Mouse (Mus musculus) bone marrow, adult 2 months (tissue): ENCODE measurements around the gene Amigo3. TPM values are rescaled to one million over a fixed set of nuclear protein-coding genes. Genes with fewer than 3 reads are reported as not detected.

ENCODE experiments used
- H3K27ac ChIP-seq: fragments of 200-500 bp; 2 replicates; pipeline ENCODE4 v1.5.1; 2012; ENCODE audit warnings: low read depth, mild to moderate bottlenecking, control low read depth, inconsistent platforms, low read length; ENCODE audit not compliant: control insufficient read depth, poor library complexity, insufficient read depth
- H3K4me1 ChIP-seq: fragments of 200-500 bp; 2 replicates; pipeline ENCODE4 v1.6.1; 2011; ENCODE audit warnings: low read length; ENCODE audit not compliant: control insufficient read depth, insufficient read depth
- H3K4me3 ChIP-seq: fragments of 200-500 bp; replicated peaks from 2 replicates; pipeline ENCODE3; 2011; ENCODE audit warnings: mild to moderate bottlenecking, low read depth, low read length, control low read depth; ENCODE audit not compliant: control insufficient read depth
- CTCF ChIP-seq: fragments of 200-500 bp; IDR thresholded peaks from 2 replicates; pipeline ENCODE4 v1.5.1; 2011; ENCODE audit warnings: low read length, control low read depth; ENCODE audit not compliant: control insufficient read depth, insufficient read depth
- POLR2A ChIP-seq: fragments of 200-500 bp; IDR thresholded peaks from 2 replicates; pipeline ENCODE4 v1.6.1; 2011; ENCODE audit warnings: low read depth, mild to moderate bottlenecking, control low read depth, low read length, borderline replicate concordance; ENCODE audit not compliant: control insufficient read depth
- WGBS: fragments of 180-500 bp; shearing (Covaris S2); methylation state at CpG from one replicate; pipeline ENCODE4 v1.1.7; 2018; 5-methylcytosine and 5-hydroxymethylcytosine counted together
- polyA plus RNA-seq: library from polyadenylated mRNA; stranded (reverse); fragments of >200 nt; gene quantifications from 2 replicates; pipeline ENCODE4 v1.2.4, GENCODE M21; 2011; ENCODE audit warnings: low replicate concordance; ENCODE audit not compliant: missing spikeins, insufficient read depth, insufficient read length

The Amigo3 gene
- polyA plus RNA-seq, 1 experiment, result 1.6 TPM

- 94% methylated on average over 28 of the region's 28 CpGs for WGBS
- TF ChIP-seq POLR2A (no peak), CTCF (no peak)
- Histone ChIP-seq H3K4me1 (peaks cover 3% of the 10 kb centered on the region), H3K4me3 (no peak overlapping the region), H3K27ac (no peak overlapping the region)
These were observed 3.7 kb downstream of the Amigo3 start for GRCm38 (mm10) chr9:108056361-108057261.

- H3K4me1 ChIP-seq, result peaks cover 3% of the 10 kb centered on the region
These were observed 4.3 kb downstream of the Amigo3 start for GRCm38 (mm10) chr9:108057262-108057562.

DNA sequence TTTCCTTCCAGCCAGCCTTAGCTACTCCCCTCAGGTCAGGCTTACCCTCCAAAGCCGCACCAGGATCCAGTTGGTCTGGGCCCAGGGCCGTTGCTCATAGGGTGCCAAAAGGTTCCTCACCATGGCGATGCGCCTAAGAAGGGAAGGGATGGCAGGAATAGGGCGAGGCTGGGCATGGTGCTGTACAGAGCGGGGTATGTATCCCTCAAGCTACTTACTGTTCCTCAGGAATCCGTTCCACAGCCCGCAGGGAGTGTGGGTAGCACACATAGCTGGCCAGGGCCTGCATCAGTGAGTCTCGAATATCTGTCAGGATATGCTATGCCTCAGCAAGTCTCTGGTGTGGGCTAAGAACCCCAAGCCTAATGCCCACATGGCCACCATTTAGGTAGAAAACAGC lies 5.3 kb downstream of the Amigo3 start:
- WGBS, result 94% methylated on average over 9 of the region's 9 CpGs
- Histone ChIP-seq H3K4me1 (peaks cover under 1% of the 10 kb centered on the region), H3K27ac (no peak overlapping the region), H3K4me3 (no peak overlapping the region)
- TF ChIP-seq POLR2A (no peak), CTCF (no peak)

More at GRCm38 (mm10) chr9:108057262-108057562, 4.3 kb downstream of the Amigo3 start:
- 91% methylated on average over 5 of the region's 5 CpGs for WGBS
- no peak overlapping the region for H3K27ac ChIP-seq
- H3K4me3 ChIP-seq, result no peak overlapping the region
- no peak for TF ChIP-seq CTCF
- no peak for TF ChIP-seq POLR2A

DNA sequence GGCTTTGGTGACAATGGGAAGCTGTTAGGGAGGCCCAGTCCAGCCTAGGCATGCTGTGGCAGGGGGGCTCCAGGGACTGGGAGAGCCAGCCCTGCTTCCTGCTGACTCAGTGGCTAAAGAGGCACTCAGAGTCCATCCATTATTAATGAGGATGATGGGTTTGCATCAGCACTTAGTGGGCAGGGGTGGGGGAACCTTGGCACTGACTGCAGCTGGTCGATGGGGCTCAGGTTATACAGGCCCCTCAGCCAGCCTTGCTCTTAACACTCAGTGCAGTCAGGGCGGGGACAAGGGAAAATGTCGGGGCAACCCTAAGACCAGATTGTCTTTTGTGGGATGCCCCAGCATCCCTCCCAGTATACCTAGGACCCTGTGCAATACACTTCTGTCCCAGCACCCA lies 9.2 kb downstream of the Amigo3 start:
- H3K27ac ChIP-seq, result no peak overlapping the region
- H3K4me3 ChIP-seq, result no peak overlapping the region
- 94% methylated on average over 3 of the region's 3 CpGs for WGBS
- TF ChIP-seq POLR2A, result no peak
- no peak for TF ChIP-seq CTCF
- H3K4me1 ChIP-seq, result no peaks in the 10 kb centered on the region; the same call in 1 of the 2 replicates

- Histone ChIP-seq H3K4me3 (no peak overlapping the region), H3K4me1 (no peaks in the 10 kb centered on the region; the same call in 1 of the 2 replicates), H3K27ac (no peak overlapping the region)
- TF ChIP-seq CTCF (no peak), POLR2A (no peak)
- WGBS, result 90% methylated on average over 12 of the region's 12 CpGs
These were observed 10.4 kb downstream of the Amigo3 start for GRCm38 (mm10) chr9:108063361-108063760.

GRCm38 (mm10) chr9:108065491-108066011 lies 12.6 kb downstream of the Amigo3 start:
- 53% methylated on average over 5 of the region's 5 CpGs for WGBS
- Histone ChIP-seq H3K4me3 (no peak overlapping the region), H3K4me1 (no peaks in the 10 kb centered on the region), H3K27ac (no peak overlapping the region)
- TF ChIP-seq POLR2A (no peak), CTCF (peak; percentile 79)

DNA sequence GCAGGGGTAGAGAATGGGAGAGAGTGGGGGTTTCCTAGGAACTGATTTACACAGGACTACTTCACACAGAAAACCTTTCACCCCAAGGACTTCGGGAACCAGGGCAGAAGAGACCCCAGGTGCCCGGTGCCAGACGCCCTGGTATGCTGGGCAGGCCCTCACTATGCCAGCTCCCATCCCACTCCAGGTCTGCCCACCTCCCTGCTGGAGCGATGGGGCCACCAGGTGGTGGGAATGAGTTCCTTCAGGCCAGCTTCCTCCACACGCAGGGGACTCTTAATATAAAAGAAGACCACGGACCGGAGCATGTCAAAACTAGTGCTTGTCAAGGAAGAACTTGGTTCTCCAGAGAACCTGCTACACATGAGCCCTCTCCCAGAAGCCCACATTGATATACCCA lies 14.2 kb downstream of the Amigo3 start:
- TF ChIP-seq CTCF (peak; percentile 2; the same call in 1 of the 2 replicates), POLR2A (no peak)
- Histone ChIP-seq H3K27ac (no peak overlapping the region), H3K4me1 (no peaks in the 10 kb centered on the region), H3K4me3 (no peak overlapping the region)
- WGBS, result 92% methylated on average over 7 of the region's 7 CpGs

GRCm38 (mm10) chr9:108067900-108068299 lies 14.9 kb downstream of the Amigo3 start:
- Histone ChIP-seq H3K4me3 (no peak overlapping the region), H3K27ac (no peak overlapping the region), H3K4me1 (no peaks in the 10 kb centered on the region)
- TF ChIP-seq POLR2A (no peak), CTCF (peak; percentile 82)
- 21% methylated on average over 8 of the region's 8 CpGs for WGBS

- 93% methylated on average over 9 of the region's 9 CpGs for WGBS
- no peaks in the 10 kb centered on the region for H3K4me1 ChIP-seq
- no peak overlapping the region for H3K27ac ChIP-seq
- H3K4me3 ChIP-seq, result no peak overlapping the region
- TF ChIP-seq POLR2A, result no peak
- no peak for TF ChIP-seq CTCF
These were observed 16.0 kb downstream of the Amigo3 start for GRCm38 (mm10) chr9:108069007-108069406.
